Mouse (Mus musculus): ENCODE measurements around the gene Col19a1. TPM values are rescaled to one million over a fixed set of nuclear protein-coding genes. Genes with fewer than 3 reads are reported as not detected.

Gene Col19a1
- polyA plus RNA-seq, 1 experiment: not detected

GRCm38 (mm10) chr1:24550031-24550430 is 37.2 kb downstream of the Col19a1 start:
- no peak overlapping the region for H3K4me3 ChIP-seq (replicated peaks)
- H3K9me3 ChIP-seq: peaks cover 9% of the 10 kb centered on the region
- no peaks in the 10 kb centered on the region for H3K27me3 ChIP-seq (replicated peaks)
- no peak for TF ChIP-seq GATA1 (IDR thresholded peaks at IDR 0.05; ENCODE audit: borderline replicate concordance, low read length)
- TF ChIP-seq FLI1 (IDR thresholded peaks at IDR 0.05; ENCODE audit: low read length): no peak
- H3K36me3 ChIP-seq (replicated peaks; ENCODE audit: low read length): no peaks in the 10 kb centered on the region
- H3K4me1 ChIP-seq: no peaks in the 10 kb centered on the region

- Histone ChIP-seq H3K36me3 (replicated peaks; ENCODE audit: low read length) (no peaks in the 10 kb centered on the region), H3K9me3 (peaks cover 9% of the 10 kb centered on the region), H3K27me3 (replicated peaks) (no peaks in the 10 kb centered on the region), H3K4me3 (replicated peaks) (no peak overlapping the region), H3K4me1 (no peaks in the 10 kb centered on the region)
- TF ChIP-seq FLI1 (IDR thresholded peaks at IDR 0.05; ENCODE audit: low read length) (no peak), GATA1 (IDR thresholded peaks at IDR 0.05; ENCODE audit: borderline replicate concordance, low read length) (no peak)
These were observed 38.2 kb downstream of the Col19a1 start for GRCm38 (mm10) chr1:24549050-24549449.

GRCm38 (mm10) chr1:24547574-24547973 is 39.7 kb downstream of the Col19a1 start:
- Histone ChIP-seq H3K9me3 (peaks cover 9% of the 10 kb centered on the region), H3K27me3 (replicated peaks) (no peaks in the 10 kb centered on the region), H3K4me1 (no peaks in the 10 kb centered on the region), H3K36me3 (replicated peaks; ENCODE audit: low read length) (no peaks in the 10 kb centered on the region), H3K4me3 (replicated peaks) (no peak overlapping the region)
- TF ChIP-seq FLI1 (IDR thresholded peaks at IDR 0.05; ENCODE audit: low read length): no peak
- no peak for TF ChIP-seq GATA1 (IDR thresholded peaks at IDR 0.05; ENCODE audit: borderline replicate concordance, low read length)

GRCm38 (mm10) chr1:24539852-24540251 is 47.4 kb downstream of the Col19a1 start:
- H3K27me3 ChIP-seq (replicated peaks): no peaks in the 10 kb centered on the region
- TF ChIP-seq GATA1 (IDR thresholded peaks at IDR 0.05; ENCODE audit: borderline replicate concordance, low read length): no peak
- no peak for TF ChIP-seq FLI1 (IDR thresholded peaks at IDR 0.05; ENCODE audit: low read length)
- H3K4me3 ChIP-seq (replicated peaks): no peak overlapping the region
- H3K36me3 ChIP-seq (replicated peaks; ENCODE audit: low read length): no peaks in the 10 kb centered on the region
- no peaks in the 10 kb centered on the region for H3K4me1 ChIP-seq
- H3K9me3 ChIP-seq: no peaks in the 10 kb centered on the region

- Histone ChIP-seq H3K4me3 (replicated peaks) (no peak overlapping the region), H3K27me3 (replicated peaks) (no peaks in the 10 kb centered on the region), H3K4me1 (no peaks in the 10 kb centered on the region), H3K9me3 (no peaks in the 10 kb centered on the region), H3K36me3 (replicated peaks; ENCODE audit: low read length) (no peaks in the 10 kb centered on the region)
- TF ChIP-seq GATA1 (IDR thresholded peaks at IDR 0.05; ENCODE audit: borderline replicate concordance, low read length): no peak
- no peak for TF ChIP-seq FLI1 (IDR thresholded peaks at IDR 0.05; ENCODE audit: low read length)
These were observed 60.1 kb downstream of the Col19a1 start for GRCm38 (mm10) chr1:24527194-24527593.

GRCm38 (mm10) chr1:24517462-24517861 is 69.8 kb downstream of the Col19a1 start:
- no peaks in the 10 kb centered on the region for H3K27me3 ChIP-seq (replicated peaks)

GRCm38 (mm10) chr1:24515341-24515740 is 71.9 kb downstream of the Col19a1 start:
- Histone ChIP-seq H3K36me3 (replicated peaks; ENCODE audit: low read length) (no peaks in the 10 kb centered on the region), H3K9me3 (peaks cover 7% of the 10 kb centered on the region), H3K4me3 (replicated peaks) (no peak overlapping the region), H3K27me3 (replicated peaks) (no peaks in the 10 kb centered on the region), H3K4me1 (no peaks in the 10 kb centered on the region)
- TF ChIP-seq GATA1 (IDR thresholded peaks at IDR 0.05; ENCODE audit: borderline replicate concordance, low read length) (no peak), FLI1 (IDR thresholded peaks at IDR 0.05; ENCODE audit: low read length) (no peak)

More at GRCm38 (mm10) chr1:24517462-24517861, 69.8 kb downstream of the Col19a1 start:
- no peak for TF ChIP-seq FLI1 (IDR thresholded peaks at IDR 0.05; ENCODE audit: low read length)
- TF ChIP-seq GATA1 (IDR thresholded peaks at IDR 0.05; ENCODE audit: borderline replicate concordance, low read length): no peak
- Histone ChIP-seq H3K4me1 (no peaks in the 10 kb centered on the region), H3K36me3 (replicated peaks; ENCODE audit: low read length) (no peaks in the 10 kb centered on the region), H3K9me3 (peaks cover 10% of the 10 kb centered on the region), H3K4me3 (replicated peaks) (no peak overlapping the region)

- Histone ChIP-seq H3K4me3 (replicated peaks) (no peak overlapping the region), H3K36me3 (replicated peaks; ENCODE audit: low read length) (no peaks in the 10 kb centered on the region), H3K9me3 (peaks cover 4% of the 10 kb centered on the region), H3K27me3 (replicated peaks) (no peaks in the 10 kb centered on the region), H3K4me1 (no peaks in the 10 kb centered on the region)
- TF ChIP-seq FLI1 (IDR thresholded peaks at IDR 0.05; ENCODE audit: low read length) (no peak), GATA1 (IDR thresholded peaks at IDR 0.05; ENCODE audit: borderline replicate concordance, low read length) (no peak)
These were observed 75.7 kb downstream of the Col19a1 start for GRCm38 (mm10) chr1:24511536-24511935.

GRCm38 (mm10) chr1:24495400-24495799 is 91.9 kb downstream of the Col19a1 start:
- no peaks in the 10 kb centered on the region for H3K36me3 ChIP-seq (replicated peaks; ENCODE audit: low read length)
- no peak overlapping the region for H3K4me3 ChIP-seq (replicated peaks)
- H3K4me1 ChIP-seq: no peaks in the 10 kb centered on the region
- H3K27me3 ChIP-seq (replicated peaks): no peaks in the 10 kb centered on the region
- H3K9me3 ChIP-seq: 0 out of 2 replicates have a peak, but pooled peaks cover 3% of the 10 kb centered on the region
- TF ChIP-seq GATA1 (IDR thresholded peaks at IDR 0.05; ENCODE audit: borderline replicate concordance, low read length) (no peak), FLI1 (IDR thresholded peaks at IDR 0.05; ENCODE audit: low read length) (no peak)

GRCm38 (mm10) chr1:24484161-24484560 is 103.1 kb downstream of the Col19a1 start:
- H3K4me1 ChIP-seq: no peaks in the 10 kb centered on the region
- 0 out of 2 replicates have a peak, but pooled peaks cover 2% of the 10 kb centered on the region for H3K9me3 ChIP-seq
- no peak for TF ChIP-seq GATA1 (IDR thresholded peaks at IDR 0.05; ENCODE audit: borderline replicate concordance, low read length)
- TF ChIP-seq FLI1 (IDR thresholded peaks at IDR 0.05; ENCODE audit: low read length): no peak
- H3K27me3 ChIP-seq (replicated peaks): no peaks in the 10 kb centered on the region
- H3K36me3 ChIP-seq (replicated peaks; ENCODE audit: low read length): no peaks in the 10 kb centered on the region
- no peak overlapping the region for H3K4me3 ChIP-seq (replicated peaks)
